Mouse (Mus musculus) neural tube, embryonic 14.5 days (tissue): ENCODE data around the gene Sipa1. TPM values are rescaled to one million over a fixed set of nuclear protein-coding genes. Genes with fewer than 3 reads are reported as not detected.

Source experiments
- ATAC-seq: fragments of 200-750 bp; cut with Nextera tagmentation; 2 replicates; pipeline ENCODE4 v1.8.0; 2017; ENCODE audit warnings: low read depth, mild to moderate bottlenecking, moderate TSS enrichment, moderate library complexity
- H3K27ac ChIP-seq: fragments of 300-500 bp; sonication (generic); 2 replicates; pipeline ENCODE4 v1.5.1; 2014; ENCODE audit warnings: low read depth, mild to moderate bottlenecking, control low read depth, low read length, moderate library complexity, mixed read lengths
- H3K27me3 ChIP-seq: fragments of 300-500 bp; sonication (generic); 2 replicates; pipeline ENCODE4 v1.6.1; 2014; ENCODE audit warnings: low read length; ENCODE audit not compliant: control insufficient read depth, insufficient read depth
- H3K36me3 ChIP-seq: fragments of 300-500 bp; sonication (generic); 2 replicates; pipeline ENCODE4 v1.6.1; 2014; ENCODE audit warnings: low read length, mixed read lengths; ENCODE audit not compliant: control insufficient read depth, insufficient read depth
- H3K4me1 ChIP-seq: fragments of 300-500 bp; sonication (generic); 2 replicates; pipeline ENCODE4 v1.6.1; 2014; ENCODE audit warnings: low read length; ENCODE audit not compliant: control insufficient read depth, insufficient read depth
- H3K4me2 ChIP-seq: fragments of 300-500 bp; sonication (generic); 2 replicates; pipeline ENCODE4 v1.6.1; 2014; ENCODE audit warnings: mild to moderate bottlenecking, low read depth, low read length, control low read depth
- H3K4me3 ChIP-seq: fragments of 300-500 bp; sonication (generic); 2 replicates; pipeline ENCODE4 v1.5.1; 2014; ENCODE audit warnings: low read depth, low read length, control low read depth, mixed read lengths
- H3K9ac ChIP-seq: fragments of 300-500 bp; sonication (generic); replicated peaks from 2 replicates; pipeline ENCODE4 v1.6.1; 2014; ENCODE audit warnings: low read depth, mild to moderate bottlenecking, control low read depth, low read length, mixed read lengths
- H3K9me3 ChIP-seq: fragments of 300-500 bp; sonication (generic); 2 replicates; pipeline ENCODE4 v1.6.1; 2016; ENCODE audit warnings: low read length; ENCODE audit not compliant: control insufficient read depth
- WGBS: fragments of 180-500 bp; shearing (Covaris S2); extraction: QIAGEN DNeasy Blood & Tissue Kit; methylation state at CpG from one replicate; pipeline ENCODE4 v1.1.7; 2014; 5-methylcytosine and 5-hydroxymethylcytosine counted together
- polyA plus RNA-seq: library from polyadenylated mRNA; unstranded; fragments of >200 nt; fragmentation: Nextera tagmentation; extraction: Ambion mirVana; gene quantifications from 2 replicates; pipeline ENCODE4 v1.2.1, GENCODE M21; 2014

The Sipa1 gene
- polyA plus RNA-seq, 1 experiment from 2014 or later = 7.7 TPM

DNA sequence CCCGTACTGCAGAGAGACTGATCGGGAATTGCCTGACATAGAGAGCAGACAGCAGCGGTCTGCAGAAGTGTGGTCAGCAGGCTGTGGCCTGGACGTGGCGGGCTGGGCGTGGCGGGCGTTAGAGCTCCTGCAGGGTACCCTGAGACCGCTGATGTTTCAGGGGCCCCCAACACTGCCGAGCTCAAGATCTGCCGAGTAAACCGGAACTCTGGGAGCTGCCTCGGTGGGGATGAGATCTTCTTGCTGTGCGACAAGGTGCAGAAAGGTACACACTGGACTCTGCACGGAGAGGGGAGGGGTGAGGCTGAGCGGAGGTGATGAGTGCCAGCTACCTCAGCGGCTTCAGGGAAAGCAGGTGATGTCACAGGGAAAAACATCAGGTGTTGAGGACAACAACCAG is 22.5 kb downstream of the Sipa1 start:
- H3K9ac ChIP-seq = no peak overlapping the region
- H3K4me2 ChIP-seq = no peak overlapping the region
- no peaks in the 10 kb centered on the region for H3K27me3 ChIP-seq
- no peak for ATAC-seq
- H3K36me3 ChIP-seq = peaks cover 56% of the 10 kb centered on the region
- H3K4me3 ChIP-seq = no peak overlapping the region
- H3K27ac ChIP-seq = no peak overlapping the region
- 92% methylated on average over 17 of the region's 17 CpGs for WGBS
- H3K9me3 ChIP-seq = no peaks in the 10 kb centered on the region
- H3K4me1 ChIP-seq = peaks cover 16% of the 10 kb centered on the region

DNA sequence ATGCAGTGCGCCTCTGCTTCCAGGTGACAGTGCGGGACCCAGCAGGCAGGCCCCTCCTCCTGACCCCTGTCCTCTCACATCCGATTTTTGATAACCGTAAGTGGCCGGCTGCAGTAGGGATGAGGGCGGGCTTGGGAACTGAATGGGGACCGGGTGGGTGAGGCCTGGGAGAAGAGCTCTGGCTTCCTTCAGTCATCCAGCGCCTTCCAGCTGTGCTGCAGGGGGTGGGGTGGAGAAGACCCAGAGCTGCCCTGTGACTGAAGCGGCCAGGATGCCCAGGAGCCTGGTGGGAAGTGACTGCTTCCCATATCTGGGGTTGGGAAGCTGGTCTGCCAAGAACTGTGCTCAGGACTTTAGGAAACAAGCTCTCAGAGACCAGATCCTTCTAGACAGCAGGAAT is 23.2 kb downstream of the Sipa1 start:
- Histone ChIP-seq H3K4me3 (no peak overlapping the region), H3K4me1 (peaks cover 16% of the 10 kb centered on the region), H3K36me3 (peaks cover 49% of the 10 kb centered on the region), H3K4me2 (no peak overlapping the region), H3K9me3 (no peaks in the 10 kb centered on the region), H3K27me3 (no peaks in the 10 kb centered on the region), H3K27ac (no peak overlapping the region), H3K9ac (no peak overlapping the region)
- no peak for ATAC-seq
- 68% methylated on average over 9 of the region's 9 CpGs for WGBS

DNA sequence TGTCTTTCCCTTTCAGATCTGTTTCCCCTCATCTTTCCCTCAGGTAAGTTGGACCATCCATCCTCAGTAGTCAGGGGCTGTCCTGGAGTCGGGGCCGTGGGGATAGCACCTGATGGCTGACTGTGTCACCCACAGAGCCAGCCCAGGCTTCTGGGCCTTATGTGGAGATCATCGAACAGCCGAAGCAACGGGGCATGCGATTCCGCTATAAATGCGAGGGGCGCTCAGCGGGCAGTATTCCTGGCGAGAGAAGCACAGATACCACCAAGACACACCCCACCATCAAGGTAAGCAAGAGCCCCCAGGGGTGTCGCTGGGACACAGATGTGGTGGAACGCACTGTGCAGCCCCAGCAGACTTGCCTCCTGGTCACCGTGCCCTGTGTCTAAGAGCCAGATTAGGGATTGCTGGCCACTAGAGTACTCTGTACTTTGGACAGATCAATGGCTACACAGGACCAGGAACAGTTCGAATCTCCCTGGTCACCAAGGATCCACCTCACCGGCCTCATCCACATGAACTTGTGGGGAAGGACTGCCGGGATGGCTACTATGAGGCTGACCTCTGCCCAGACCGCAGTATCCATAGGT is 25.0 kb downstream of the Sipa1 start:
- Histone ChIP-seq H3K27ac (no peak overlapping the region), H3K4me3 (peak overlapping the region; percentile 87), H3K9me3 (no peaks in the 10 kb centered on the region), H3K9ac (peak overlapping the region; percentile 93), H3K27me3 (no peaks in the 10 kb centered on the region), H3K4me2 (peak overlapping the region; percentile 95), H3K4me1 (peaks cover 16% of the 10 kb centered on the region), H3K36me3 (peaks cover 34% of the 10 kb centered on the region)
- WGBS = 90% methylated on average over 18 of the region's 18 CpGs
- ATAC-seq = no peak

GRCm38 (mm10) chr19:5637069-5638047 is 26.1 kb downstream of the Sipa1 start, which contains the start of gene Rela:
Gene Rela, plus strand, starts transcription at chr19:5637483.
- under 1% methylated on average over 98 of the region's 109 CpGs for WGBS
- Histone ChIP-seq H3K4me2 (peak within 1 kb of the TSS; percentile 95), H3K4me3 (peak within 1 kb of the TSS; percentile 87), H3K4me1 (peaks cover 16% of the 10 kb centered on the region), H3K9me3 (no peaks in the 10 kb centered on the region), H3K9ac (peak within 1 kb of the TSS; percentile 93), H3K27me3 (no peaks in the 10 kb centered on the region), H3K27ac (peak within 1 kb of the TSS; percentile 92), H3K36me3 (peaks cover 27% of the 10 kb centered on the region)
- peak; percentile 85 for ATAC-seq

DNA sequence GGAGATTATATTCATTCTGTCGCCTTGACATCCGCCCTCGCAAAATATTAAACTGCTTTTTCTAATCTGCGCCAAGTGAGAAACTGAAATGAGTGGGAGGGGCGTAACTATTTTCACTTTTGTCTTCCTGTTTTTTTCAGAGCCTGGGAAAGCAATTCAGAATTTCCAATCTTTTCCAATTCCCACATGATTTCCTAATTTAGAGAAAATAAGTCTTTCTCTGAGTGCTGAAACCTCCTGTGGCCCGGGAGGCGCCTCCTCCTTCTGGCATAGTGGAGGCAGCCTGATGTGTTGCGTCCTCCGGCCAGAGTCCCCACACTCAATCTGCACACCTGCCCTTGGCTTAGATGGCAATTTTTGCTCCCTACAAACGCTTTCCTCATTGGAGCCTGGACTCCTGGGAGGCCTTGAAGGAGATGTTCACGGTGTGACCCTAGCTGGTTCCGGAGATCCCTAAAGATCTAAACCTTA is 26.9 kb downstream of the Sipa1 start:
- Histone ChIP-seq H3K27me3 (no peaks in the 10 kb centered on the region), H3K4me1 (peaks cover 16% of the 10 kb centered on the region), H3K4me3 (peak overlapping the region; percentile 87), H3K4me2 (peak overlapping the region; percentile 95), H3K36me3 (peaks cover 21% of the 10 kb centered on the region), H3K9ac (peak overlapping the region; percentile 93), H3K27ac (peak overlapping the region; percentile 92), H3K9me3 (no peaks in the 10 kb centered on the region)
- WGBS = 41% methylated on average over 12 of the region's 12 CpGs
- ATAC-seq = no peak

- H3K9me3 ChIP-seq = no peaks in the 10 kb centered on the region
- H3K4me3 ChIP-seq = no peak overlapping the region
- no peak overlapping the region for H3K4me2 ChIP-seq
- no peak overlapping the region for H3K27ac ChIP-seq
- no peaks in the 10 kb centered on the region for H3K27me3 ChIP-seq
- no peak for ATAC-seq
- peaks cover 16% of the 10 kb centered on the region for H3K4me1 ChIP-seq
- H3K36me3 ChIP-seq = peaks cover 16% of the 10 kb centered on the region; the same call in 1 of the 2 replicates
- H3K9ac ChIP-seq = no peak overlapping the region
- 86% methylated on average over 7 of the region's 7 CpGs for WGBS
These were observed 27.4 kb downstream of the Sipa1 start for GRCm38 (mm10) chr19:5636036-5636570.

- H3K27me3 ChIP-seq = no peaks in the 10 kb centered on the region
- no peaks in the 10 kb centered on the region for H3K9me3 ChIP-seq
- no peaks in the 10 kb centered on the region for H3K36me3 ChIP-seq
- no peak overlapping the region for H3K4me3 ChIP-seq
- 77% methylated on average over 9 of the region's 9 CpGs for WGBS
- no peak for ATAC-seq
- peaks cover 5% of the 10 kb centered on the region; the same call in 1 of the 2 replicates for H3K4me1 ChIP-seq
- H3K4me2 ChIP-seq = no peak overlapping the region
- H3K9ac ChIP-seq = no peak overlapping the region
- no peak overlapping the region for H3K27ac ChIP-seq
These were observed 31.4 kb downstream of the Sipa1 start for GRCm38 (mm10) chr19:5632120-5632519.

DNA sequence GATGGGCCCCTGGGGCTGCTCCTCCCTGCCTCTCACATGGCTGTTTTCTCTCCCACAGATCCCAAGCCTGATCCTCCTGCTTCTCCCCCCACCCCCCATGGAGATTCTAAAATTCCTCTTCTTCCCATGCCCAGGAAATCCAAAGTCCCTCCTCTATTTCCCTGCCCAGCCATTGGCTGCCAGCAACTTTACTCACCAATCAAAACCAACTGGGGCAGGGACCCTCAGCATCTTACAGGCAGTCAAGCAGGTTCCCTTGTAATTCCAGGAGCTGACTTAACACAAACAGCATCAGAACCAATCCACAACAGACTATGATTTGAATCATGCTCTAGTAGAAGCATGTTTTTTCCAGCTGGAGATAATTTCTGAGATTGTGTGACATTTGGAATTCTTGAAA is 33.6 kb downstream of the Sipa1 start:
- Histone ChIP-seq H3K4me3 (no peak overlapping the region), H3K36me3 (no peaks in the 10 kb centered on the region), H3K9ac (no peak overlapping the region), H3K27me3 (no peaks in the 10 kb centered on the region), H3K27ac (no peak overlapping the region), H3K4me2 (no peak overlapping the region), H3K9me3 (no peaks in the 10 kb centered on the region), H3K4me1 (no peaks in the 10 kb centered on the region)
- ATAC-seq = no peak

DNA sequence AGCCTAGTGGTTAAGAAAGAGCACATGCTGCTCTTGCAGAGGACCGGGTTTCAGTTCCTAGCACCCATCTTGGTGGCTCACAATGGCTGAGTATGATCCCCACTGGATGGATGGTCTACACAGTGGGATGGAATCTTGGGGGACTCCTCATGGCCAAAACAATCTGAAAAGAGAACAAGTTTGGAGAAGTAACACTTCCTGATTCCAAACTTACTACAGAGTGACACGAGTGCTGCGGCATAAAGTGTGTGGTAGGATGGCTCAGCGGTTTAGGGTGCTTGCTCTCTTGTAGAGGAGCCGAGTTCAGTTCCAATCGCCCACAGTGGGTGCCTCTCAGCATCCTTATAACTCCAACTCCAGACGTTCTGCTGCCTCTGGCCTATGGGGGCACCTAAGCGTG is 38.2 kb downstream of the Sipa1 start:
- Histone ChIP-seq H3K4me1 (no peaks in the 10 kb centered on the region), H3K27ac (no peak overlapping the region), H3K27me3 (no peaks in the 10 kb centered on the region), H3K4me3 (no peak overlapping the region), H3K4me2 (no peak overlapping the region), H3K9ac (no peak overlapping the region), H3K9me3 (no peaks in the 10 kb centered on the region), H3K36me3 (no peaks in the 10 kb centered on the region)
- WGBS = 82% methylated on average over 8 of the region's 8 CpGs
- no peak for ATAC-seq
